Mouse (Mus musculus) liver, embryonic 12.5 days (tissue): Measurements from ENCODE around the gene Dmbx1. TPM values are rescaled to one million over a fixed set of nuclear protein-coding genes. Genes with fewer than 3 reads are reported as not detected.

Experiments
- ATAC-seq: fragments of 200-750 bp; cut with Nextera tagmentation; 2 replicates; pipeline ENCODE4 v1.8.0; 2017; ENCODE audit warnings: moderate number of reproducible peaks, mild to moderate bottlenecking, moderate library complexity
- H3K27ac ChIP-seq: fragments of 300-500 bp; sonication (generic); 2 replicates; pipeline ENCODE4 v1.5.1; 2016; ENCODE audit warnings: mild to moderate bottlenecking
- H3K27me3 ChIP-seq: fragments of 300-500 bp; sonication (generic); replicated peaks from 2 replicates; pipeline ENCODE4 v1.6.1; 2016; ENCODE audit warnings: mild to moderate bottlenecking, moderate library complexity
- H3K36me3 ChIP-seq: fragments of 300-500 bp; sonication (generic); 2 replicates; pipeline ENCODE4 v1.6.1; 2016; ENCODE audit warnings: mild to moderate bottlenecking, moderate library complexity
- H3K4me1 ChIP-seq: fragments of 300-500 bp; sonication (generic); 2 replicates; pipeline ENCODE4 v1.6.1; 2016
- H3K4me2 ChIP-seq: fragments of 300-500 bp; sonication (generic); 2 replicates; pipeline ENCODE4 v1.6.1; 2016; ENCODE audit warnings: mild to moderate bottlenecking, moderate library complexity
- H3K4me3 ChIP-seq: fragments of 300-500 bp; sonication (generic); 2 replicates; pipeline ENCODE4 v1.5.1; 2016; ENCODE audit warnings: mild to moderate bottlenecking, moderate library complexity
- H3K9ac ChIP-seq: fragments of 300-500 bp; sonication (generic); 2 replicates; pipeline ENCODE4 v1.6.1; 2016; ENCODE audit warnings: mild to moderate bottlenecking, moderate library complexity
- H3K9me3 ChIP-seq: fragments of 300-500 bp; sonication (generic); replicated peaks from 2 replicates; pipeline ENCODE4 v1.6.1; 2016; ENCODE audit warnings: mild to moderate bottlenecking, moderate library complexity
- WGBS: fragments of 180-500 bp; shearing (Covaris S2); methylation state at CpG from one replicate; pipeline ENCODE4 v1.1.7; 2016; ENCODE audit not compliant: insufficient replicate concordance; 5-methylcytosine and 5-hydroxymethylcytosine counted together
- polyA plus RNA-seq: library from polyadenylated mRNA; unstranded; fragments of >200 nt; fragmentation: Nextera tagmentation; extraction: Ambion mirVana; gene quantifications from 2 replicates; pipeline ENCODE4 v1.2.1, GENCODE M21; 2016

Gene Dmbx1
- polyA plus RNA-seq, 1 experiment from 2014 or later, result not detected

- H3K36me3 ChIP-seq, result peaks cover 26% of the 10 kb centered on the region
- H3K4me3 ChIP-seq, result no peak overlapping the region
- H3K9me3 ChIP-seq, result no peaks in the 10 kb centered on the region
- H3K27me3 ChIP-seq, result peaks cover 29% of the 10 kb centered on the region
- 0 out of 2 replicates have a peak, but pooled peaks cover 4% of the 10 kb centered on the region for H3K4me1 ChIP-seq
- no peak overlapping the region for H3K27ac ChIP-seq
- WGBS, result 46% methylated on average over 1 of the region's 1 CpGs
- ATAC-seq, result no peak
- no peak overlapping the region for H3K9ac ChIP-seq
- H3K4me2 ChIP-seq, result no peak overlapping the region
Observed at GRCm38 (mm10) chr4:115881183-115881582, 58.5 kb downstream of the Dmbx1 start.

DNA sequence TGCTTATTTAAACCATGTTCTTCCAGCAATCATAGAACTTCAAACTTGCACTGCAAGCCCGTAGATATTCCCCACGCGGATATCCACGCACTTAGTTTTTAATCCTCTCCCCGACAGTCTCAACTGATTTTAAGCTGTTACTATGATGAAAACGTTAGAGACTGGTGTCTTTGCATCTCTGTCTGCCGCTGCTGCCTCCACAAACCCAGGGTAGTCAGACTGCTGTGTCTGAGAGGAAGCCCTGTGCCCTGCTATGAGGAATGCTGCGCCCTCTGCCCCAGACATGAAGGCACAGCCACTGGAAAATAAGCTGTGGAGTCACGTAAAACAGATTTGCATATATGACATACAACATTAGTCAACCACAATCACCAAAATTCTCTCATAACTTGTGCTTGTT lies 60.9 kb downstream of the Dmbx1 start:
- no peak overlapping the region for H3K4me2 ChIP-seq
- no peaks in the 10 kb centered on the region for H3K9me3 ChIP-seq
- no peak overlapping the region for H3K27ac ChIP-seq
- peaks cover 16% of the 10 kb centered on the region for H3K27me3 ChIP-seq
- H3K4me3 ChIP-seq, result no peak overlapping the region
- WGBS, result 59% methylated on average over 9 of the region's 9 CpGs
- no peak for ATAC-seq
- H3K4me1 ChIP-seq, result 0 out of 2 replicates have a peak, but pooled peaks cover 4% of the 10 kb centered on the region
- no peak overlapping the region for H3K9ac ChIP-seq
- peaks cover 50% of the 10 kb centered on the region for H3K36me3 ChIP-seq

- Histone ChIP-seq H3K9ac (no peak overlapping the region; the same call in 1 of the 2 replicates), H3K27ac (no peak overlapping the region), H3K36me3 (peaks cover 55% of the 10 kb centered on the region), H3K4me3 (no peak overlapping the region), H3K9me3 (no peaks in the 10 kb centered on the region), H3K4me1 (0 out of 2 replicates have a peak, but pooled peaks cover 4% of the 10 kb centered on the region), H3K27me3 (peaks cover 10% of the 10 kb centered on the region), H3K4me2 (no peak overlapping the region)
- no peak for ATAC-seq
- WGBS, result 44% methylated on average over 11 of the region's 11 CpGs
Observed at GRCm38 (mm10) chr4:115878216-115878678, 61.5 kb downstream of the Dmbx1 start.

DNA sequence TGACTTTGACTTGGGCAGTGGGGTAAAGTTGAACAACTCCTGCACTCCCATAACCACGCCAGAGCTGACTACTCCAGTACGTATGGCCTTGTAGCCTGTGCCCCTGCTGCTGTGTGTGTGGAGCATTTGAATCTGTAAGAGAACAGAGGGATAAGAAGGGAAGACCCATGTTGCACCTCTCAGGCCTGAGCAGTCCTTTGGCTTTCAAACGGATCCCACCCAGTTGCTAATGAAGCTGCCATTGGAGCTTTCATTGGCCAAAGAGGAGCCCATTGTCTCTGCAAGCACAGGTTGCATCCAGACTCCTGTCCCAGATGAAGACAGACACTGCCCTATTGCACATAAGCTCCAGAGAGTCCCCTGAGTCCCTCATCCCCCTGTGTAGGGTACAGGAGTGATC lies 66.5 kb downstream of the Dmbx1 start:
- Histone ChIP-seq H3K27ac (no peak overlapping the region), H3K9me3 (no peaks in the 10 kb centered on the region), H3K9ac (no peak overlapping the region), H3K27me3 (no peaks in the 10 kb centered on the region), H3K4me1 (0 out of 2 replicates have a peak, but pooled peaks cover 4% of the 10 kb centered on the region), H3K36me3 (peaks cover 99% of the 10 kb centered on the region), H3K4me2 (no peak overlapping the region), H3K4me3 (no peak overlapping the region)
- WGBS, result 87% methylated on average over 3 of the region's 3 CpGs
- ATAC-seq, result no peak

- no peaks in the 10 kb centered on the region for H3K27me3 ChIP-seq
- no peaks in the 10 kb centered on the region for H3K9me3 ChIP-seq
- H3K9ac ChIP-seq, result no peak overlapping the region
- no peak overlapping the region for H3K4me3 ChIP-seq
- H3K4me1 ChIP-seq, result no peaks in the 10 kb centered on the region
- WGBS, result 73% methylated on average over 16 of the region's 16 CpGs
- H3K36me3 ChIP-seq, result peaks cover 97% of the 10 kb centered on the region
- H3K4me2 ChIP-seq, result no peak overlapping the region
- no peak for ATAC-seq
- no peak overlapping the region for H3K27ac ChIP-seq
Observed at GRCm38 (mm10) chr4:115869512-115870210, 70.1 kb downstream of the Dmbx1 start.

Other genes with a start within 250 kb of the Dmbx1 start
- 18.8 and 21.4 TPM in 2 replicates for gene Efcab14, start 202.2 kb downstream of the Dmbx1 start, polyA plus RNA-seq
- gene Tex38, start 158.9 kb downstream of the Dmbx1 start, polyA plus RNA-seq, result not detected in 2 replicates
- gene Atpaf1, start 155.1 kb downstream of the Dmbx1 start, polyA plus RNA-seq, result 24.0 and 30.1 TPM in 2 replicates
- 7.4 and 8.3 TPM in 2 replicates for gene Mob3c, start 111.8 kb downstream of the Dmbx1 start, polyA plus RNA-seq
- gene Mknk1, start 100.7 kb downstream of the Dmbx1 start, polyA plus RNA-seq, result 45.2 and 47.2 TPM in 2 replicates
- gene Kncn, start 55.5 kb downstream of the Dmbx1 start, polyA plus RNA-seq, result not detected in 2 replicates
- not detected in 2 replicates for gene 6430628N08Rik, start 49.3 kb downstream of the Dmbx1 start, polyA plus RNA-seq
- gene Faah, start 78.0 kb upstream of the Dmbx1 start, polyA plus RNA-seq, result 3.9 and 4.2 TPM in 2 replicates
- 10.7 and 11.4 TPM in 2 replicates for gene Nsun4, start 114.0 kb upstream of the Dmbx1 start, polyA plus RNA-seq
- 326 and 344 TPM in 2 replicates for gene Uqcrh, start 135.1 kb upstream of the Dmbx1 start, polyA plus RNA-seq
- gene Lrrc41, start 135.3 kb upstream of the Dmbx1 start, polyA plus RNA-seq, result 42.2 and 43.7 TPM in 2 replicates
- 45.0 and 45.4 TPM in 2 replicates for gene Rad54l, start 183.8 kb upstream of the Dmbx1 start, polyA plus RNA-seq
- gene Pomgnt1, start 183.9 kb upstream of the Dmbx1 start, polyA plus RNA-seq, result 23.8 and 24.2 TPM in 2 replicates
- gene Lurap1, start 211.4 kb upstream of the Dmbx1 start, polyA plus RNA-seq, result 0.44 and 0.53 TPM in 2 replicates
- not detected in 2 replicates for gene Tspan1, start 227.7 kb upstream of the Dmbx1 start, polyA plus RNA-seq
- gene 1700042G07Rik, start 233.4 kb upstream of the Dmbx1 start, polyA plus RNA-seq, result not detected in 2 replicates
- not detected in 2 replicates for gene Gm49337, start 233.5 kb upstream of the Dmbx1 start, polyA plus RNA-seq